Mouse (Mus musculus) cerebellum, postnatal 14 days (tissue): Measurements from ENCODE around the gene G2e3.
A peak's percentile ranks its signal among the peaks of the same experiment; 100 is the strongest.

Source experiments
- DNase-seq, 2 experiments: peaks; one replicate each; pipeline ENCODE4 v3.0.0; 2021; ENCODE audit warnings: mixed read lengths in 2 of 2

G2e3 gene

GRCm38 (mm10) chr12:51347988-51348697 is at the start of gene G2e3:
TSS of gene G2e3 (plus strand) at chr12:51348061.
- DNase-seq = peak; percentile 89

GRCm38 (mm10) chr12:51323604-51324003 is 24.3 kb upstream of the G2e3 start:
- no peak for DNase-seq

GRCm38 (mm10) chr12:51326819-51327218 is 21.0 kb upstream of the G2e3 start:
- DNase-seq = no peak

GRCm38 (mm10) chr12:51337014-51337413 is 10.8 kb upstream of the G2e3 start:
- DNase-seq = no peak

- DNase-seq = peak; percentile 12 to 29
Measured at GRCm38 (mm10) chr12:51346121-51346520, 1.7 kb upstream of the G2e3 start.

- peak in 1 of 2 experiments; percentile 20 for DNase-seq
Measured at GRCm38 (mm10) chr12:51348698-51348998, 787 bp downstream of the G2e3 start.

- DNase-seq = no peak
Measured at GRCm38 (mm10) chr12:51355296-51355695, 7.4 kb downstream of the G2e3 start.

GRCm38 (mm10) chr12:51361294-51361693 is 13.4 kb downstream of the G2e3 start:
- no peak for DNase-seq

GRCm38 (mm10) chr12:51362898-51363297 is 15.0 kb downstream of the G2e3 start:
- no peak for DNase-seq

GRCm38 (mm10) chr12:51368504-51368903 is 20.6 kb downstream of the G2e3 start:
- DNase-seq = no peak

GRCm38 (mm10) chr12:51377003-51377887 is 29.4 kb downstream of the G2e3 start, which contains the start of gene Scfd1:
TSS of gene Scfd1 (plus strand) at chr12:51377510.
- peak; percentile 94 to 96 for DNase-seq

- DNase-seq = no peak
Measured at GRCm38 (mm10) chr12:51377888-51378190, 30.0 kb downstream of the G2e3 start.

GRCm38 (mm10) chr12:51399871-51400270 is 52.0 kb downstream of the G2e3 start:
- DNase-seq = no peak

GRCm38 (mm10) chr12:51402060-51402698 is 54.3 kb downstream of the G2e3 start:
- DNase-seq = peak; percentile 14 to 39

GRCm38 (mm10) chr12:51403987-51404586 is 56.2 kb downstream of the G2e3 start:
- no peak for DNase-seq

GRCm38 (mm10) chr12:51411362-51411761 is 63.5 kb downstream of the G2e3 start:
- DNase-seq = no peak
